Mouse (Mus musculus): ENCODE data around the gene Ano10. TPM values are rescaled to one million over a fixed set of nuclear protein-coding genes. Genes with fewer than 3 reads are reported as not detected.
"Not testable (repeated sequence)": the region's sequence is repeated elsewhere in the genome, so short reads cannot be mapped to it uniquely, and the experiment has no call there.

Ano10 gene
- total RNA-seq, 4 experiments from 2014 or later: 75.1 to 96.2 (median 85.1) TPM

DNA sequence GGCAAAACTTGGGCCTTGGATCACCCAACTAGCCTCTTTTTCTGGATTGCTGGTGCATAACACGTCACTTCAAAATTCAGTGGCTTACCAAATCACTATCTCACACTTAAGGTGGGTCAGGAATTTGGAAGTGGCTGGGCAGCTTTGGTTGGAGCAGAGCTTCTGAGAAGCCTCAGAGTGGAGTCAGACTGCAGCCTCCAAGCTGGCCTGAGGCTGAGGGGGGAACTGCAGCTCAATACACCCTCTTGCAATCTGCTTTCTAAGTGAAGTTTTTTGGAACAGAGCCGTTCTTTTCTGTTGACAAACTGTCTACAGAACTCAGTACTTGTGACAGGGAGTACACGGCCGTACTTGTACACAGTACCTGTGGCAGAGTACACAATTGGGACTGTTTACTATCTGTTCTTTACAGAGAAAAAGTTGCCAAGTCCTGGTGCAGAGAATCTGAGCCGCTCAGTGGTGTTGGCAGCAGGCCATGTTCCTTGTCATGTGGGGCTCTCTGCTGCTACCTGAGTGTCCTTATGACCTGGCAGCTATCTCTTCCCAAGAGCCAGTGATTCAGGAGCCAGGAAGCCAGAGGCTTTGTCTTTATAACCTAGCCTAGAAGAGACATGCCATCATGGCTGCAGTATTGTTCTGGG, 99.1 kb downstream of the Ano10 start:
- no peak for DNase-seq

DNA sequence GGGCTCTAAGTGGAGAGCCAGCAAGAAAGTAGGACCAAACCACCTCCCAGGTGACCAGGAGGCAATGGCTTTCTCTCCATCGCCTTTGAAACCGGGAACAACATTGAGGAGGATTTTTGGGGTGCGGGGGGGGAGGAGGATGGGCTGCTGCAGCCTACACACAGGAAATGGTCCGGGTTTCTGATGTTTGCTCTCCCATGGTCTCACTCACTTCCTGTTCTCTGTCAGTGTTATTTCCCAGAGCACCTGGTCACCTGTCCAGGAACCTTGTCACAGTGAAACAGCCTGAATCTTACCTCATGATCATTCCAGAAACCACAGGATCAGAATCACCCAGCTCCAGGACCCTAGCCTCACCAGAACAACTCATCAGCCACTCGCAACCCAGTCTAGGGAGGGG, 100.4 kb downstream of the Ano10 start:
- DNase-seq: no peak

DNA sequence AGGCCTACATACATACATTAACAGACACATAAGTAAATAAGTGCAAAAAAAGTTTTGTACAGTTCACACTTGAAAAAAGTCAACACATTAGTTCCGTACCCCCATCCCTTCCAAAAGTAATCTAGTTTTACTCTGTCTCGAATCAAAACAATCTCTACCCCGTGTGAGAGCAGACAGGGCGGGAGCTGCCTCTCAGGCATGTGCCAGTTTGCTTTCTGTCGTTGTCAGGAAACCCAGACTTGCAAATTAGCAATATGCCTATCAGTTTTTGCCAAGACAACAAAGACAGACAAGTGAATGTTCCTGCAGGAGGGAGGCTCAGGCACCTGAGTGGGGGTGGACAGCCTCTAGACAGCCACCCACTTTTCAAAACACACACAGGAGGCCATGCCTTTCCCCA, 100.9 kb downstream of the Ano10 start:
- no peak for DNase-seq

DNA sequence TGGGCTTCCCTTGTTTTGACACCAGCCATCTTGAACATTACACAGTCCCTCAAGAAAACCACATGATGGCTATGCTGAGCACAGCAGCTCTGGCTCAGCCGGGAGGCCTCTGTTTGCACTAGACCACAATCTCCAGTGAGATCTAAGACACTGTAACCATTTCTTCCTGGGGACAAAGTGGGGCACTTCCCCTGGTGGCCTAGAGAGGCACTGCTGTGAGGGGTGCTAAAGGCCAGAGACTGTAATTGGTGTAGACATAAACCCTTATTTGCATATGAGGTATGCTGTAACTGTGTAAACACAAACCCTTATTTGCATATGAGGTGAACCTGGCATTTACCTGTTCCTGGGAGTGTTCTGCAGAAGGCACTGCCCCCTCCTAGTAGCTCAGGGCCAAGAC, 105.5 kb downstream of the Ano10 start:
- no peak for DNase-seq

DNA sequence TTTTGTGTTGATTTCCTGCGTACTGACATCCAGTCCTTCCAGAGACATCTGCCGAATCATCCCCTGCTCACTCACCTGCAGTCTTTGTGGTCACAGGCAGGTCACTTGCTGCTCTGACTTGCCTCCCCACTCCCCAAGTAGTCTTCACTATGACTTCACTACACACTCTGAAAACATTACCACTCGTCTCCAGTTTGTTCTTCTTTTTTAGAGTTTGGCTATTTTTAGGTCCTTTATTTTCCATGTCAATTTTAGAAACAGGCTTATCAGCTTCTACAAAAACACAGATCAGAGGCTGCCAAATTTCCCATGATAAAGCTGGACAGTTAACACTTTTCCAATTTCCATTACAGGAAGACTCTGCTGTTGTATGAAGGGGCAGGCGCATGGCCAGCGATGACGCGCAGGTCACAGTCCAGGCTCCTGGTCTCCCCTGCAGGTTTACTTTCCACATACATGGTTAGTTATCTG, 106.7 kb downstream of the Ano10 start:
- DNase-seq: no peak

DNA sequence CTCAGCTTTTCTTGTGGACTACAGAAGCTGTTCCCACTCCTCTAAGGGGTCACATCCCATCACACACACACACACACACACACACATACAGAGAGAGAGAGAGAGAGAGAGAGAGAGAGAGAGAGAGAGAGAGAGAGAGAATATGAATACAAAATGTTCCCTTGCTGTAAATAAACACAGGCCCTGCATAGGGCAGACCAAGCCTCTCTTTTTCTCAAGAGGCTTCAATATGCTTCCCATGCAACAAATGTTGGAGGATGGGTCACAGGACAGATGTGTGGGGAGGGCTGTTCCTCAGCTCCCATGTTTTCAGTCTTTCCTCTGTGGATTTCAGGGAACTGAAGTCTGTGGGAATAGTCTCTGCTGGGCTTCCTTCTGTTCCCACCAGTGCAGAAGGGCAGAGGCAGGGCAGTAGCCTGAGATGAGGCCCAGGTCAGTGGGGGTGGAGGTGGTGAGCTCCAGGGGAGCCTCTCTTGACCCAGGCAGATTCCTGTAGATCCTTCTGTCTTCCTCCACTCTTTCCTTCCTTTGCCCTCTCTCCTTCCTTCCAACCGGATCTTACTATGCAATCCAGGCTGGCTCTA, 107.5 kb downstream of the Ano10 start:
- no peak for DNase-seq

DNA sequence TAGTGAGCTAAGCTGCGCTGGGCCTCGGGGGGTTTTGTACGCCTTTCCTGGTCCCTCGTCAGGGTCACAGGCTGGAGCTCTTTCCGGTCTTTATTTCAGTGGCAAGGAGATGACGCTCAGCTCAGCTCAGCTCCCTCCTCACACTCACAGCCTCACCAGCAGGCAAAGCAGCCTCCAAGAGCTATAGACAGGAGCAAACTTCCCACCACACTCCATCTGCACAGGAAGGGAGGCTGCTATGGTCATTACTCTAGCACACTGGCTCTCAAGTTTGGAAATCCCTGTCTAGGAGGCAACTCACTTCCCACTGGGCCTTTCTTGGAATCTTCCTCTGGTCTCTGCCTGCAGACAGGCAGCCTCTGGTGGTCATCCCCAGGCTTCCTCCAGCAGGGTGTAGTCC, 108.3 kb downstream of the Ano10 start:
- no peak for DNase-seq

DNA sequence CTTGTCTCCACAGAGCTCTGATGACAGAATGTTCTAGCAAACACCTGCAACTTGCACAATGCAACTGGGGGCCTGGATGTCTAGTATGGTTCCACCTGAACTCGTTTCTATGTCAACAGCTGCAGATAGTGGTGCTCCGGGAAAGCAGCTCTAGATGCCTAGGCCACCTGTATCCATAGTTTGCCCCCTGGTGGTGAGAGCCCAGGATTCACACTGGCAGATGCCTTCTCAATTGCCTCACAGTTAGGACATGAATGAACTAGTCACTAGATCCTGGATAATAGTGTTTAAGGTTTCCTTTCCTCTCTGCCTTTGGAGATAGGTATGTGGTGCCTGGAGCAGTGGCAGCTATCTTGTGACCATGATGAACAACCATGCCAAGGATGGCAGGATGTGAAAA, 109.2 kb downstream of the Ano10 start:
- peak; percentile 72 for DNase-seq

DNA sequence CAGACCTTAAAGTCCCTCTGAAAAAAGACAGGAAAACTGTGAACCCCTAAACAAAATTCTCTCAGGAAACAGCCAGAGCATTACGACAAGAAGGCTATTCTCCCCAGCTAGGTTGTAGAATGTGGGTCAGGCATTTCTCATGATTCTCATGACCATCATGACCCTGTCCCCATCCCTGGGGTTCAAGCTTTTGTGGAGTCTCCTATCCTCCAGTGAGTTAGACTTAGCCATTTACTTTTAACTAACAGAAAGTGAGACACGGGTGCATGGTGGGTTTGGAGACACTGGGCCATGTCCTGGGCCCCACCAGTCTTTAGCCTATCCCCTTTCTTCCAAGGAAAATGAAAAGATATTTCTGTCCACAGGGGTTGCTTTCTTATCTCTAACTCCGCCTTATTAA, 109.9 kb downstream of the Ano10 start:
- no peak for DNase-seq

DNA sequence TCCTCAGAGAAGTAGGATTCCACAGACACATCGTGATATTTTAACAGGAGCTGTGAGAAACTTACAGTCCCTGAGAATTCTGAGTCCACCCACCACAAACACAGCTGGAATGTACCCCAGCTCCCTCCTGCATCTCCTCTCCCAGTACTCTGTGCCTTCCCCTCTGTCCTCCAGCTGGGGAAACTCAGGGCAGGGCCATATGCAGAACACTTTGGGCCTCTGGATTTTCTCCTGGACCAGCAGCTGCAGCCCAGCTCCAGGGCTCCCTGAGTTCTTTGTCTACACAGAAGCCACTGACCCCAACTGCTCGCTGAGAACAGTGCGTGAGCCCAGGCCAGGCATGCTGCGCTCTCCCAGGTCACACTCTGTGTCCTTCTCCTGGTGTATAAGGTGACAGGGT, 111.1 kb downstream of the Ano10 start:
- DNase-seq: no peak

DNA sequence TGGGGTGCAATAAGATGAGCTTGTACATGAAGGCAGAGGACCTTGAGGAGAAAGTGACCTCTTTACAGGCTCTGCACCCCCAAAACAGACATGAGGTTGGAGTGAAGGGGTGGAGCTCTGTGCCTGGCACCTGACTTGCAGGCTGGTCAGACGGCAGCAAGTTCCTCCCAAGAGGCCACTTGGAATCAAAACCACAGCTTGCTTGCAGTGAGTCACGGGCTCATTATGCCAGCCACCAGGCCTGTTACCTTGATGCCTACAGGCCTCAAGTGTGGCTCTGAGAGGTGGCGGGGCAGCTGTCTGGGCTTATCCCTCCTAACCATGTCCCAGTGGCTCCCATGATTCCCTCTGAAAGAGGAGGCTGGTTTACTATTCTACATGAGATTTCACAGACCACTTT, 114.1 kb downstream of the Ano10 start:
- DNase-seq: no peak

DNA sequence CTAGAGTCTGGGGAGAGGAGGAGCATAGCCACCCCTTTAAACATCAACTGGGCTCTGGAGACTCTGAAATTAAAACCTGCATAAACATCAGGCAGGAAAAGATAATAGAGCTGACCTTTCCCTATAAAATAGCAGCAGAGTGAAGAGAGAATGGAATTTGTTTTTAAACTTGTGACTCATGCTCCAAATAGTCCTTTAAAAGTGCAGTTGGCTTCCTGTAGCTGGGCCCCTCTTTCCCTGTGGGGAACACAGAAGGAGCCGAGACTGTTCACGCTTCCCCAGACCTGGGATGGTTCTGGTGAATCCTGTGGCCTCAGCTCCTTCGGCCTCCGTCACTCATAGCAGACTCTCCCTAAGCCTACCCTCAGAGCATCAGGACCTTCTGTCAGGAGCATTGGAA, 115.8 kb downstream of the Ano10 start:
- DNase-seq: no peak

DNA sequence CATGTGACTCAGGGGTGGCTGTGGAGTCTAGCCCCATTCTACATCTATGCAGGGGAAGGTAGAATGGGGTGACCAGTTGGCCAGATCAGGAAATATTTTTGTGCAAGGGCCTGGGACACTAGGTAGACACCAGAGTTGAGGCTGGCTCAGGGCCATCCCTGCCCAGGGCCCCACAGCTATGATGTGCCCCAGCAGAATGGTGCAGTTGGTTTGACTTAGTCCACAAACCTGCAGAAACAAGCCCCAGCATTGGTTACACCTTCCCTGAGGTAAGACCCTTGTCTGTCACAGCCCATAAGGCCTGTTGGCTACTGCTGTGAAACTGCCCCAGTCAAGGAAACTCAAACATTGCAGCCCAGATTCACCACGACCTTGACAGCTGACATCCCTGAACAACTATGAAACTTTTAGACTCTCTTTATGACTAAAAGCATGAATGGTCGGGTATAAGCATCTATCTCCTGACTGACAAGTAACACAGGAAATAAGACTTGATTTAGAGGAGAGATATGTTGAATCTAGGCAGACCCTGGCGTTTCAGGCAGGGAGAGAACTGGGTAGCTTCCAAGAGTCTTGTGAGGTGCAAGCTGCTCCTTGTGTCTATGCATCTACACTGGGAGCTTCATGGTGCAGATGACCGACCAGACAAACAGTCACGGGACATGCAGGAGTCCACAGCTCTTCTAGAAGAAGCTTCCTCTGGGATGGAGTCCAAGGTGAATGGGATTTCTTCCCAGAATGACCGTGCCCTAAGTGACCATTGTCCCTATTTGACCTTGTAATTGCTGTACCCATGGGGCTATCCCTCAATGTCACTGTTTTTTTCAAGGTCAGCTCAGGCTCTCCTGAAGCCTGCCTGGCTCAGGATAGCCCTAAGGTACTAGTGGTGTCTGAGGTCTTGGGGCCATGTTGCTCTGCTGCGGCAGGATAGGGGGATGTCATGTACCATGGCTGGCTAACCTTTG, 116.7 kb downstream of the Ano10 start:
- DNase-seq: no peak

DNA sequence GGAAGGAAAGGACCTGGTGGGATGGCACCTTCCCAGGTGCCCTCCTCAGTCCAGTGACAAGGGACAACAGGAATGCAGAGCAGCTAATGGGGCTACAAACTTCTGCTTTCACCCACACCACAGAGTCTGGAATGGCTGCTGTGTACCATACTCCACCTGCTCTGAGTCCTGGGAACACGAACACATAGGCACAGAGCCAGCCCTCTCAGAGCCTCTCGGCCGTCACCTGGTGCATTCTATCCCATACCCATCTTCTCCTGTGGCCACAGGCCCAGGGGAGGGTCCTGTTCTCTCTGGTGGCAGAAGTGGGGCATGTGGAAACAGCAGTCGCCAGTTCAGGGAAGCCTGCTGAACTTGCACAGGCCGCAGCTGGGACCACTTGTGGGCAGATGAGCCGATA, 119.5 kb downstream of the Ano10 start:
- no peak for DNase-seq

DNA sequence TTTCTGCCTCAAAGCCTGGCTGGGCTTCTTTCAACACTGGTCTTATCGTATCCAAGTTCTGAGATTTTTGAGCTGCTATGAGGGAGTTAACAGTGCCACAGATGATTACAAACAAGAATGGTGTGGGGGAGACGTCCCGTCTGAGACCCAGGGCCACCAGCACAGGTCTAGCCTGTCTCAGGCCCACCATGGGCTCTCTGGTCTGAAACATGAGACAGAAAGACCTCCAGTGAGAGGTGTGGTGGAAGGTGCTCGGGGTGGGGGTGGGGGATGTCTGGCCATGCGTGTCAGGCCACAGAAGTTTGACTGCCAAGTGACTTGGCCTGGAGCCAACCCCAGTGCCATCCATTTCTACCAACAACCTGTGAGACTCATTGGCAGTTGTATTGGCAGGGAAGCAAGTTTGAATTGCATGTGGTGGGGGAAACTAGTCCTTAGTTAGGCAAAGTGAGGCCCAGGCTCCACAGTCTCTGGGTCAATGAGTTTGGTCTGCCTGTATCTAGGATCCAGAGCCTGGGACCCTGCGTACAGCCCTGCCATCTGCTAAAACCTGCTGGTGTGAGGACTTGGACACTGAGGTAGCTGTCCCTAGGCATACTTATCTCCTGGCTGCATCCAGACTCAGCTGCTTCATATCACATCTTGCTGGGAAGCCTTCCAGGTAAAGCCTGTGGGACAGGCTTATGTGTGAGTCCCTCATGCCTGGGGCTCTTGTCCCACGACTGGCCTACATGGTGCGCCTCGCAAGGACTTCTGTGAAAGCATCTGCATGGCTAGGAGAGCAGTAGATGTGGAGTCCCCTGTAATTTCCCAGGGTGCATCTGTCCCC, 120.6 kb downstream of the Ano10 start:
- DNase-seq: no peak

DNA sequence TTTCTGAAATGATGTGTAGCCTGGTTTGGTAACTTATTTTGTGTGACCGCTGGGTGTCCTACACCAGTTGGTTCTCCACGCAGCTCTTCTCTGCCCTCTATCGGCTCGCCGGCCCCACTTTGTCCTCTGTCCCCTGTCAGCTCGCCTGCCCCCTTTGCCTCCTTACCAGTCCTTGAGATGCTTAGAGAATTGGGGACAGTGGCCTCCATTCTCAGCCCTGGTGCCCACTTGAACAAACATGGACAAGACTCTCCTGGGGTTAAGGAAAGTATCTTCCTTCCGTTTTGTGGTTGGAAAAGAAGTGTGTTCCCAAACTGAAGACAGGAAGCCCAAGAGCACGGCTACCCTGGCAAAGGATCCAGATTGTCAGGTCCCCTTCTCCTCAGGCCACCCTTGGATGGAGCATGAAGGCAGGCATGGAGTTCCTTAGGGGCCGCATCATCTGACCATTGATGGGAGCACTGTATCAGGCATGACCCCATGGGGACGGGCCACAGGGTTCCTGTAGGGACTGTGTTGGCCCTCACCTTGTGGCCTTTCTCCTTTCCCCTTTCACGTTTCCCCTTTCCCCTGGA, 121.5 kb downstream of the Ano10 start:
- no peak for DNase-seq

DNA sequence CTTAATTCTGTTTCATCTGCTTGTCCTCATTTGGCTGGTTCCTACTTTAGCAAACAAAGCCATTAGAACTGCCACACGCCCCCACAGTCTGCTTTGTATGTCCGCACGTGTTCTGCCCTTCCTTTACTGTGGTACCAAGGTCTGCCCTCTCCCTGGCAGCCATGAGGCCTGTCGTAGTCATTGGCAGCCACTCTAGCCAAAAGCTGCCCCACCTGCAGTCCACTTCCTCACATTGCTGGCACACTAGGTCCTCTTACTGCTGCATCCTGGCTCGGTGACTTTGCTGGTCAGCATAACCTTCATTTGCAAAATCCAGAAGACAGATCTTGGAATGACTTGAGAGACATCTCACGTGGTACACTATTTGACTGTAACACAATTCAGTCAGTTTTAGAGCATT, 124.3 kb downstream of the Ano10 start:
- no peak for DNase-seq

DNA sequence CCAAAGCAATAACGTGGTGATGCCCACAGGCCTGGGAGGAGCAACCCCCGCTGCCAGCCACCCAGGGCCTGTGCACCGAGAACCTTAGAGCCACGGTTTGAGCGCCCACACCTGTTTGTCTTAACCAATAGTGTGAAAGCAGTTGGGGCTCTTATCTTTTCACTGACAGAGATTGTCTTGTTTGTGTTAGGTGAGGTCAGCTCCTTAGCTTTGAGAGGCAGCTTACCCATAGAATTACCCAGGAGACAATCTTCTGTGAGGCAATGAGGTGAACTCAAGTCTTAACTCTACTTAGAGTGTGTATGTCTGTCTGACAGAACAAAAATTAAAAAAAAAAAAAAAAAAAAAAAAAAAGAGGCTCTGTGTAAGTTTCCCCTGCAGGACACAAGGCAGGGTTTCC, 126.5 kb downstream of the Ano10 start:
- not testable (repeated sequence) for DNase-seq

DNA sequence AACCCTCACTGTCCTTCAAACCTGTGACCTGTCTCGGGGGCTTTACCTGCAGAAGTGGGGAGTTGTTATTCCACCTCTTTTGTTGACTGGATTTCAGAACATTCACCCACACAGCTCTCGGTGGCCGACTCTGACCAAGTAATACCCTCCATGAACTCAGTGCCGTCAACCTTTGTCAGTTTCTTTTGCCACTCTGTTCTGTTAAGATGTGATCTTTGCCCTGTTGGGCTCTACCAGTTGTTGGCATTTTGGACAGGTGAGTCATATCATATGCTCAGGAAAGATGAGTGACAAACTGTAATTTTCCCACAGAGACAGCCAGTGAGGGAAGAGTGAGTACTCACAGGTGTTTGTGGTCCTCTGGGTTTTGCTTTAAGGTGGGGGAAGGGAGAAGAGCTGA, 129.7 kb downstream of the Ano10 start:
- no peak for DNase-seq

DNA sequence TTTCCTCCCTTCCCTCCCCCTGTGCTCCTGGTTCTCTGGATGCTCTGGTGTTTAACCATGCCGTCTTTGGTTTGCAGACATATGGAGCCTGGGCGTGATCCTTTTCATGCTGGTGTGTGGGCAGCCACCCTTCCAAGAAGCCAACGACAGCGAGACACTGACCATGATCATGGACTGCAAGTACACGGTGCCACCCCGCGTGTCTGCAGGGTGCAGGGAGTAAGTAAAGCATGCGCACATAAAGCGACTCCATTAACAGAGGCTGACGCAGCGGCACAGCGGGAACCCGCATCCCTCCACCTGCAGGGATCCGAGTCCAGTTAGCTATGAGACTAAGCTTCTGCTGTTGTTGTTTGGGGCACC, 137.2 kb downstream of the Ano10 start:
- DNase-seq: no peak

DNA sequence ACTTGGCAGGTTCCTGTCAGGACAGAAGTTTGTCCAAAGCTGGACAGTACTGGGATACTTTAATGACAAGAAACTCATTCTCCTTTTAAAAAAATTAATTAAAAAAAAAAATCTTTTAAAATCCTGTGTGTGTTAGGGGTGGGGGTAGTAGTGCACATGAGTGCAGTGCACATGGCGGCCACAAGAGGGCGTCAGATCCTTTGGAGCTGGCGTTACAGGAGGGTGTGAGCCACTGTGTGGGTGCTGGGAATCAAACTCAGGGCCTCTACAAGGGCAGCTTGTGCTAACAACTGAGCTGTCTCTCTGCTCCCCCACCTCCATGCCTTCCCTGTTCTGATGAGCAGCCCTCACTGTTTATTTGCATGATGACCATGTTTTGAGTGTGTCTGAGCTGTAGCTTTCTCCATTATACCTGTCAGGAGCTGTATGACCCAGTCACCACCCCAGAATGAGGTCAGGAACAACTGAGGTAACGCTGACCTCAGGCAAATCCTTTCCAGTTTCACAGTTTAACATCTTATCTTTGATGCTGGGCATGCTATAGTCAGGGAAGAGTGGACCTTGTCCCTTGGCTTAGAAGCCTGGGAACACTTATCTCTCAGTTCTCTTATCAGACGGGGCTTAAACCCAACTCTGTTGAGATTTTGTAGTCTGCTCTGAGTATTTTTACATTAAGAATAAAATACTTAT, 137.7 kb downstream of the Ano10 start:
- no peak for DNase-seq

DNA sequence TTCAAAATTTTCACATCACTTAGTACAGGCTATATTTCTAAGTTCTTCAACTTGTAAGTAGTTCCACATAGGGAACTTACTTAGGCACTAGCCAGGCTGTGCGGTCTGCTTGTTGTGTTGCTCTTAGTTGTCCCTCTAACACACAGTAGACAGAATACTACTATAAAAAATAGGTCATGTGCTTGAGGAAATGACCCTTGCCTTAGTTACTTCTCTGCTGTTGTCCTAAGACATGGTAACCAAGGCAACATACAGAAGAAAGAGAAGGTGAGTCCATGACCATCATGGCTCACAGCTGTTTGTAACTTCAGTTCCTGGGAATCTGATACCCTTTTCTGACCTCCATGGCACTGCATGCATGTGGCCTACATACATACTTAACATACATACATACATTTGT, 139.0 kb downstream of the Ano10 start:
- no peak for DNase-seq

All from adrenal gland, adult 8-10 months (tissue).